Mouse (Mus musculus) leukemia stem cell, adult 10-12 weeks (primary cell): ENCODE data around the gene Cdk15. TPM values are rescaled to one million over a fixed set of nuclear protein-coding genes. Genes with fewer than 3 reads are reported as not detected.

Source experiments
- polyA plus RNA-seq: library from polyadenylated mRNA; stranded (reverse); fragments of >175 nt; gene quantifications from 2 replicates; pipeline ENCODE4 v1.2.3, GENCODE M21; 2012; ENCODE audit warnings: low replicate concordance

Gene Cdk15
- polyA plus RNA-seq, result not detected in 2 replicates

GRCm38 (mm10) chr1:59256751-59257231, at the start of gene Cdk15:
TSS of gene Cdk15 (plus strand) at chr1:59256906.

DNA sequence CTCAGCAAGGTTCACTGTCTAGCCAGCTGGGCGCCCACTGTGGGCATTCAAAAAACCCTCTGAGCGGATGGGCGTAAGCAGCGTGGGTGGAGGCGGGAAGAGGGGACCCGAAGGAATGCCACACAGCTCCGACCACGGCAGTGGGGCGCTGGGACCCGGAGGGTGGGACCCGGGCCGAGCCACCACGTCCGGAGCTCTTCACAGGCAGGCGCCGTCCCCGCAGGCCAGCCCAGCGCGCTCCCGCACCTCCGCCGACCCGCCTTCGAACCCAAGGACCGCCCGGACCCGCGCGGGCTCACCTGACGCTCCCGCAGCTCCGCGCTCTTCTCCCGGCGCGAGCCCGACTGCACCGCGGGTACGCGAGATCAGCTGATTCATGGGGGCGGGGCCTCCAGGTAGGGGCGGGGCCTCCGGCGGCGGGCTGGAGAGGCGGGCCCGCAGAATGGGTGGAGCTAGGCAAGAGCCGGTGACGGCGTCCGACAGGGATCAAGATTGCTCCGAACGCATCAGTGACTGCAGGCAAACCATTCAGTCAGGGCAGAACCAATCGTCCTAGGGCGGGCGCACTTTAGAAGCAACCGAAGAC, 19.8 kb upstream of the Cdk15 start, which contains the start of gene Als2:
Gene Als2, minus strand, starts transcription at position 376 of the 586 bp plus-strand sequence.

Other genes with a start within 250 kb of the Cdk15 start
- gene C2cd6, start 162.0 kb upstream of the Cdk15 start, polyA plus RNA-seq, result not detected in 2 replicates
- gene Tmem237, start 136.5 kb upstream of the Cdk15 start, polyA plus RNA-seq, result 0.41 and 2.6 TPM in 2 replicates
- gene Mpp4, start 93.5 kb upstream of the Cdk15 start, polyA plus RNA-seq, result 0.30 TPM in 1 of 2 replicates, not detected in the other
- 0.33 and 1.5 TPM in 2 replicates for gene Als2, start 19.7 kb upstream of the Cdk15 start, polyA plus RNA-seq
- gene Fzd7, start 225.5 kb downstream of the Cdk15 start, polyA plus RNA-seq, result 2.5 and 3.1 TPM in 2 replicates